Mouse (Mus musculus): ENCODE results near the gene Yju2. TPM values are rescaled to one million over a fixed set of nuclear protein-coding genes. Genes with fewer than 3 reads are reported as not detected.

Yju2 gene
- polyA plus RNA-seq, 1 experiment from 2014 or later = 22.3 TPM

GRCm38 (mm10) chr17:56006956-56007355 is 48.1 kb downstream of the Yju2 start:
- ATAC-seq (ENCODE audit: insufficient number of reproducible peaks, low FRiP score, low TSS enrichment, low read depth) (no peak), DNase-seq (ENCODE audit: low spot score) (no peak)
- H3K9me3 ChIP-seq (ENCODE audit: control insufficient read depth, low read length) = peaks cover 3% of the 10 kb centered on the region
- 49% methylated on average over 10 of the region's 10 CpGs for WGBS
- no peak overlapping the region for H3K4me2 ChIP-seq (ENCODE audit: low read depth, severe bottlenecking)
- peaks cover 4% of the 10 kb centered on the region; the same call in 1 of the 2 replicates for H3K36me3 ChIP-seq (ENCODE audit: control insufficient read depth, insufficient read depth, low read length)
- no peak overlapping the region; the same call in 1 of the 2 replicates for H3K27ac ChIP-seq (replicated peaks; ENCODE audit: low read depth, low read length)
- H3K4me3 ChIP-seq (ENCODE audit: low read depth, low read length) = no peak overlapping the region
- H3K9ac ChIP-seq (ENCODE audit: low read length) = no peak overlapping the region
- H3K4me1 ChIP-seq (ENCODE audit: control insufficient read depth, insufficient read depth, low read length) = peaks cover 18% of the 10 kb centered on the region
- peaks cover 3% of the 10 kb centered on the region; the same call in 1 of the 2 replicates for H3K27me3 ChIP-seq (ENCODE audit: control insufficient read depth, insufficient read depth, low read length)

GRCm38 (mm10) chr17:56007444-56008355 is 48.8 kb downstream of the Yju2 start:
- H3K9me3 ChIP-seq (ENCODE audit: control insufficient read depth, low read length) = peaks cover 3% of the 10 kb centered on the region

GRCm38 (mm10) chr17:56008356-56009087 is 49.6 kb downstream of the Yju2 start:
- Histone ChIP-seq H3K4me1 (ENCODE audit: control insufficient read depth, insufficient read depth, low read length) (peaks cover 18% of the 10 kb centered on the region), H3K9ac (ENCODE audit: low read length) (peak overlapping the region; percentile 80), H3K4me2 (ENCODE audit: low read depth, severe bottlenecking) (peak overlapping the region; percentile 99), H3K27ac (replicated peaks; ENCODE audit: low read depth, low read length) (peak overlapping the region; percentile 90), H3K9me3 (ENCODE audit: control insufficient read depth, low read length) (peaks cover 3% of the 10 kb centered on the region), H3K36me3 (ENCODE audit: control insufficient read depth, insufficient read depth, low read length) (peaks cover 8% of the 10 kb centered on the region; the same call in 1 of the 2 replicates), H3K27me3 (ENCODE audit: control insufficient read depth, insufficient read depth, low read length) (peaks cover 3% of the 10 kb centered on the region; the same call in 1 of the 2 replicates), H3K4me3 (ENCODE audit: low read depth, low read length) (peak overlapping the region; percentile 72)
- DNase-seq (ENCODE audit: low spot score) = peak; percentile 96
- WGBS = under 1% methylated on average over 21 of the region's 21 CpGs
- peak; percentile 89 for ATAC-seq (ENCODE audit: insufficient number of reproducible peaks, low FRiP score, low TSS enrichment, low read depth)

More at GRCm38 (mm10) chr17:56007444-56008355, 48.8 kb downstream of the Yju2 start:
- peak overlapping the region; percentile 50; the same call in 1 of the 2 replicates for H3K9ac ChIP-seq (ENCODE audit: low read length)
- ATAC-seq (ENCODE audit: insufficient number of reproducible peaks, low FRiP score, low TSS enrichment, low read depth) (no peak; the same call in none of the 2 replicates), DNase-seq (ENCODE audit: low spot score) (peak; percentile 43)
- WGBS = 33% methylated on average over 13 of the region's 14 CpGs
- peaks cover 3% of the 10 kb centered on the region; the same call in 1 of the 2 replicates for H3K27me3 ChIP-seq (ENCODE audit: control insufficient read depth, insufficient read depth, low read length)
- peaks cover 6% of the 10 kb centered on the region; the same call in 1 of the 2 replicates for H3K36me3 ChIP-seq (ENCODE audit: control insufficient read depth, insufficient read depth, low read length)
- peaks cover 18% of the 10 kb centered on the region for H3K4me1 ChIP-seq (ENCODE audit: control insufficient read depth, insufficient read depth, low read length)
- H3K4me2 ChIP-seq (ENCODE audit: low read depth, severe bottlenecking) = peak overlapping the region; percentile 99
- H3K27ac ChIP-seq (replicated peaks; ENCODE audit: low read depth, low read length) = peak overlapping the region; percentile 45; the same call in 1 of the 2 replicates
- H3K4me3 ChIP-seq (ENCODE audit: low read depth, low read length) = peak overlapping the region; percentile 72

GRCm38 (mm10) chr17:56009088-56009961 is 50.4 kb downstream of the Yju2 start:
- Histone ChIP-seq H3K27me3 (ENCODE audit: control insufficient read depth, insufficient read depth, low read length) (peaks cover 3% of the 10 kb centered on the region; the same call in 1 of the 2 replicates), H3K27ac (replicated peaks; ENCODE audit: low read depth, low read length) (peak overlapping the region; percentile 90), H3K4me1 (ENCODE audit: control insufficient read depth, insufficient read depth, low read length) (peaks cover 18% of the 10 kb centered on the region), H3K4me2 (ENCODE audit: low read depth, severe bottlenecking) (peak overlapping the region; percentile 99), H3K9ac (ENCODE audit: low read length) (peak overlapping the region; percentile 80), H3K9me3 (ENCODE audit: control insufficient read depth, low read length) (peaks cover 3% of the 10 kb centered on the region), H3K4me3 (ENCODE audit: low read depth, low read length) (peak overlapping the region; percentile 72), H3K36me3 (ENCODE audit: control insufficient read depth, insufficient read depth, low read length) (peaks cover 8% of the 10 kb centered on the region; the same call in 1 of the 2 replicates)
- WGBS = under 1% methylated on average over 59 of the region's 62 CpGs
- peak; percentile 94 for DNase-seq (ENCODE audit: low spot score)
- ATAC-seq (ENCODE audit: insufficient number of reproducible peaks, low FRiP score, low TSS enrichment, low read depth) = peak; percentile 87

- no peak for DNase-seq (ENCODE audit: low spot score)
- no peak overlapping the region for H3K27ac ChIP-seq (replicated peaks; ENCODE audit: low read depth, low read length)
These were observed 51.0 kb downstream of the Yju2 start for GRCm38 (mm10) chr17:56009962-56010240.

GRCm38 (mm10) chr17:56010255-56010654 is 51.4 kb downstream of the Yju2 start:
- peak overlapping the region; percentile 72 for H3K4me3 ChIP-seq (ENCODE audit: low read depth, low read length)
- 73% methylated on average over 14 of the region's 14 CpGs for WGBS
- peaks cover 3% of the 10 kb centered on the region; the same call in 1 of the 2 replicates for H3K27me3 ChIP-seq (ENCODE audit: control insufficient read depth, insufficient read depth, low read length)
- H3K36me3 ChIP-seq (ENCODE audit: control insufficient read depth, insufficient read depth, low read length) = peaks cover 15% of the 10 kb centered on the region
- H3K4me2 ChIP-seq (ENCODE audit: low read depth, severe bottlenecking) = peak overlapping the region; percentile 99
- peaks cover 18% of the 10 kb centered on the region for H3K4me1 ChIP-seq (ENCODE audit: control insufficient read depth, insufficient read depth, low read length)
- DNase-seq (ENCODE audit: low spot score) (no peak), ATAC-seq (ENCODE audit: insufficient number of reproducible peaks, low FRiP score, low TSS enrichment, low read depth) (no peak)
- H3K27ac ChIP-seq (replicated peaks; ENCODE audit: low read depth, low read length) = no peak overlapping the region
- H3K9ac ChIP-seq (ENCODE audit: low read length) = peak overlapping the region; percentile 13; the same call in 1 of the 2 replicates
- H3K9me3 ChIP-seq (ENCODE audit: control insufficient read depth, low read length) = peaks cover 3% of the 10 kb centered on the region

More at GRCm38 (mm10) chr17:56009962-56010240, 51.0 kb downstream of the Yju2 start:
- Histone ChIP-seq H3K9ac (ENCODE audit: low read length) (peak overlapping the region; percentile 80), H3K36me3 (ENCODE audit: control insufficient read depth, insufficient read depth, low read length) (peaks cover 11% of the 10 kb centered on the region; the same call in 1 of the 2 replicates), H3K9me3 (ENCODE audit: control insufficient read depth, low read length) (peaks cover 3% of the 10 kb centered on the region), H3K27me3 (ENCODE audit: control insufficient read depth, insufficient read depth, low read length) (peaks cover 3% of the 10 kb centered on the region; the same call in 1 of the 2 replicates), H3K4me2 (ENCODE audit: low read depth, severe bottlenecking) (peak overlapping the region; percentile 99), H3K4me1 (ENCODE audit: control insufficient read depth, insufficient read depth, low read length) (peaks cover 18% of the 10 kb centered on the region), H3K4me3 (ENCODE audit: low read depth, low read length) (peak overlapping the region; percentile 72)
- ATAC-seq (ENCODE audit: insufficient number of reproducible peaks, low FRiP score, low TSS enrichment, low read depth) = no peak
- WGBS = 37% methylated on average over 2 of the region's 2 CpGs

GRCm38 (mm10) chr17:56010681-56011080 is 51.8 kb downstream of the Yju2 start:
- WGBS = 14% methylated on average over 9 of the region's 9 CpGs
- H3K36me3 ChIP-seq (ENCODE audit: control insufficient read depth, insufficient read depth, low read length) = peaks cover 17% of the 10 kb centered on the region
- no peak overlapping the region for H3K27ac ChIP-seq (replicated peaks; ENCODE audit: low read depth, low read length)
- ATAC-seq (ENCODE audit: insufficient number of reproducible peaks, low FRiP score, low TSS enrichment, low read depth) (no peak), DNase-seq (ENCODE audit: low spot score) (peak; percentile 87)
- H3K4me2 ChIP-seq (ENCODE audit: low read depth, severe bottlenecking) = peak overlapping the region; percentile 99; the same call in 1 of the 2 replicates
- peaks cover 2% of the 10 kb centered on the region for H3K9me3 ChIP-seq (ENCODE audit: control insufficient read depth, low read length)
- peak overlapping the region; percentile 72 for H3K4me3 ChIP-seq (ENCODE audit: low read depth, low read length)
- peak overlapping the region; percentile 13; the same call in 1 of the 2 replicates for H3K9ac ChIP-seq (ENCODE audit: low read length)
- peaks cover 15% of the 10 kb centered on the region for H3K4me1 ChIP-seq (ENCODE audit: control insufficient read depth, insufficient read depth, low read length)
- peaks cover 2% of the 10 kb centered on the region; the same call in 1 of the 2 replicates for H3K27me3 ChIP-seq (ENCODE audit: control insufficient read depth, insufficient read depth, low read length)
